Mouse (Mus musculus): ENCODE measurements around the gene Xntrpc. TPM values are rescaled to one million over a fixed set of nuclear protein-coding genes. Genes with fewer than 3 reads are reported as not detected.
A peak's percentile ranks its signal among the peaks of the same experiment; 100 is the strongest.

Gene Xntrpc
- polyA plus RNA-seq, 1 experiment from 2014 or later = 1.8 TPM

DNA sequence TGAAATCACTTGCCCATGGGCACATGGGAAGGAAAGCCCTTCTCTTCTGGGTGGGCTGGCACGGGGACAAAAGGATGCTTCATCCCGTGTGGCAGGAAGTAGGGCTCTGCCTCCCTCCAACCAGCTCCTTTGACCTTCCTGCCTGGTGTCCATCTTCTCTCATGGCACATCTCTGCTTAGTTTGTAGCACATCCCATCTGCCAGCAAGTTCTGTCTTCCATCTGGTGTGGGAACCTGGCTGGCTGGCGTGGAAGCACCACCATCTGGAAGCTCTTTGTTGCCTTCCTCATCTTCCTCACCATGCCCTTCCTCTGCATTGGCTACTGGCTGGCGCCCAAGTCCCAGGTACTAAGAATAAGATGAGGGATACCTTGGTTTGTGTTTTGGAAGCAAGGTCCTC is 21.8 kb downstream of the Xntrpc start:
- 93% methylated on average over 4 of the region's 4 CpGs for WGBS
- no peaks in the 10 kb centered on the region for H3K4me1 ChIP-seq
- peaks cover 80% of the 10 kb centered on the region for H3K36me3 ChIP-seq
- DNase-seq (ENCODE audit: low spot score) = no peak
- H3K27ac ChIP-seq (replicated peaks) = no peak overlapping the region
- H3K27me3 ChIP-seq (ENCODE audit: low read depth, poor library complexity, severe bottlenecking) = no peaks in the 10 kb centered on the region
- H3K9me3 ChIP-seq (replicated peaks) = no peaks in the 10 kb centered on the region
- H3K4me3 ChIP-seq = no peak overlapping the region

DNA sequence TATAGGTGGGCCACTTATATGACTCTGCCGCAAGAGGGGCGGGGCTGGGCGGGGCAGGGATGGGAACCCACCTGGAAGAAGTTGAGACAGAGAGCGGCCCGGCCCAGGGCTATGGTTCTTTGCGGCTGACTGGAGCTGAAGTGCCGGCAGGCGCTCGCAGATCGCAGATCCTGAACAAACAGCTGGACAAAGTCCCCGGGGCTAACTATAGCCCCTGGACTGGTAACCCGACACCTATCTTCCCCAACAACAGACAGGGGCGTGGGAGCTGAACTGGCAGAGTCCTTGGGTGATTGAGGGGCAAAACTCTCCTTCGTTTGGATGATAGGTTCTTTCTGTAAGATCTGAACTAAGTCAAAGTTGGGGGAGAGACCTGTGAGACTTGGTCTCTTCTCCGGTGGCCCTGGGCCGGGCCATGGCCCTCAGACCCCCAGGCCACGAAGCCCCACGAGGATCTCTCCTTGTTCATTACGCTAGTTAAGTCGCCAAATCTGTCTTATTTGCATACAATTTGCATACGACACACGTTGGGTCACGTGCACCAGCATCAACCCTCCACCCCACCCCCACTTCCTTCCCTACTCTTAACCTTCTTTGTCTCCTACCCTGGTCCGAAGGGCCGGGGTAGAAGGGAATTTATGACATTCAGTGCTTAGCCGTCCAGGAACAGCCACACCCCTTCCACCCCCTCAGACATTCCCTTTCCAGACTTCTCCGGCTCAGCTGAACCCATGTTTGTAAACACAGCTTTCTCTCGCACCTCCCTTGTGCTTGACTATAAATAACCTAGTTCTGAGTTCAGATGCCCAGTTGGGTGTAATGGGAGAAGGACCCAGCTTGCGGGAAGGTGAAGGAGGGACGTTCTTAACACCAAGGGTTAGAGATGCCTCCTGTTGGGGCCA is 34.5 kb downstream of the Xntrpc start:
- H3K27ac ChIP-seq (replicated peaks) = peak overlapping the region; percentile 76
- peaks cover 40% of the 10 kb centered on the region for H3K4me1 ChIP-seq
- peaks cover 18% of the 10 kb centered on the region for H3K27me3 ChIP-seq (ENCODE audit: low read depth, poor library complexity, severe bottlenecking)
- peaks cover 7% of the 10 kb centered on the region; the same call in 1 of the 2 replicates for H3K36me3 ChIP-seq
- no peaks in the 10 kb centered on the region for H3K9me3 ChIP-seq (replicated peaks)
- DNase-seq (ENCODE audit: low spot score) = peak; percentile 53
- peak overlapping the region; percentile 47 for H3K4me3 ChIP-seq
- WGBS = 4% methylated on average over 30 of the region's 30 CpGs

- Histone ChIP-seq H3K27ac (replicated peaks) (peak overlapping the region; percentile 76), H3K27me3 (ENCODE audit: low read depth, poor library complexity, severe bottlenecking) (peaks cover 21% of the 10 kb centered on the region), H3K9me3 (replicated peaks) (no peaks in the 10 kb centered on the region), H3K4me1 (peaks cover 40% of the 10 kb centered on the region), H3K4me3 (no peak overlapping the region), H3K36me3 (peaks cover 6% of the 10 kb centered on the region; the same call in 1 of the 2 replicates)
- 61% methylated on average over 5 of the region's 5 CpGs for WGBS
- DNase-seq (ENCODE audit: low spot score) = no peak
Observed at GRCm38 (mm10) chr7:102100868-102101267, 35.4 kb downstream of the Xntrpc start.

- Histone ChIP-seq H3K9me3 (replicated peaks) (no peaks in the 10 kb centered on the region), H3K4me3 (no peak within 1 kb of the TSS; the same call in 1 of the 2 replicates), H3K27ac (replicated peaks) (peak within 1 kb of the TSS; percentile 76), H3K27me3 (ENCODE audit: low read depth, poor library complexity, severe bottlenecking) (peaks cover 23% of the 10 kb centered on the region), H3K4me1 (peaks cover 41% of the 10 kb centered on the region), H3K36me3 (0 out of 2 replicates have a peak, but pooled peaks cover 4% of the 10 kb centered on the region)
- DNase-seq (ENCODE audit: low spot score) = no peak
- WGBS = 48% methylated on average over 5 of the region's 5 CpGs
Observed at GRCm38 (mm10) chr7:102101487-102101886, 36.0 kb downstream of the Xntrpc start, which contains the start of gene Art1. Gene Art1 (plus strand): TSS chr7:102101743.

- no peak overlapping the region for H3K27ac ChIP-seq (replicated peaks)
- H3K4me3 ChIP-seq = no peak overlapping the region
- 0 out of 2 replicates have a peak, but pooled peaks cover under 1% of the 10 kb centered on the region for H3K36me3 ChIP-seq
- no peaks in the 10 kb centered on the region for H3K9me3 ChIP-seq (replicated peaks)
- DNase-seq (ENCODE audit: low spot score) = no peak
- WGBS = 47% methylated on average over 8 of the region's 8 CpGs
- H3K4me1 ChIP-seq = peaks cover 48% of the 10 kb centered on the region
- peaks cover 26% of the 10 kb centered on the region for H3K27me3 ChIP-seq (ENCODE audit: low read depth, poor library complexity, severe bottlenecking)
Observed at GRCm38 (mm10) chr7:102102241-102102640, 36.7 kb downstream of the Xntrpc start.

DNA sequence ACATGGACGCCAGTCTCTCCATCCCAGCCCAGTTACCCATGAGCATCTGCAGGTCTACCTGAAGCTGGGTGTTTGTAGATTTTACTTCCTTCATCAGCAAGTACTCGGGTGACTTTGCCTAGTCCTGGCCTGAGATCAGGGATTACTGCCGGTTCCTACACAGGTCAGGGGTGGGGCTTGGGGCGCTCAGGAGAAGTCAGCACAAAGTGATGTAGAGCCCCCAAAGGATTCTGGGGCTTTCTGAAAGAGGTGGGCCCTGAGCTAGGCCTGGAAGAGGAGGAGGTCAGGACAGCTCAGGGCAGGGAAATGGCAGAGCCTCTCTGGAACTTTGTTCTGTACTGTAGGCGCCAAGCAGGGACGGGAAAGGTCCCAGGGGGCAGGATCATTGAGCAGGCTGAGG is 37.2 kb downstream of the Xntrpc start:
- no peak overlapping the region for H3K27ac ChIP-seq (replicated peaks)
- H3K36me3 ChIP-seq = no peaks in the 10 kb centered on the region
- DNase-seq (ENCODE audit: low spot score) = no peak
- WGBS = 45% methylated on average over 6 of the region's 6 CpGs
- H3K9me3 ChIP-seq (replicated peaks) = no peaks in the 10 kb centered on the region
- H3K27me3 ChIP-seq (ENCODE audit: low read depth, poor library complexity, severe bottlenecking) = peaks cover 29% of the 10 kb centered on the region
- peaks cover 49% of the 10 kb centered on the region for H3K4me1 ChIP-seq
- no peak overlapping the region for H3K4me3 ChIP-seq

DNA sequence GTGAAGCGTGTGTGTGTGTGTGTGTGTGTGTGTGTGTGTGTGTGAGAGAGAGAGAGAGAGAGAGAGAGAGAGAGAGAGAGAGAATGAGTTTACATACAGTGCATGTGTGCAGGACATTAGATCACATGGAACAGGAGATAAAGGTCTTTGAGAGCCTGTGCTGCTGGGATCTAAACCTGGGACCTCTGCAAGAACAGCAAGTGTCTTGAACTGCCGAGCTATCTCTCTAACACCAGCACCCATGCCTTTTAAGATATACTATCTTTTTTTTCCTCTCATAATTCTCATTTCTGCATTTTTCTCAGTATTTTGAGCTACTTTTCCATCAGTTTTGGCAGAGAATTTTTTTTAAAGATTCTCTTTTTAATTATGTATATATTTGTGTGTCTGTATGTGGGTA is 38.0 kb downstream of the Xntrpc start:
- WGBS = 85% methylated on average over 2 of the region's 2 CpGs
- Histone ChIP-seq H3K36me3 (no peaks in the 10 kb centered on the region), H3K4me1 (peaks cover 49% of the 10 kb centered on the region), H3K9me3 (replicated peaks) (no peaks in the 10 kb centered on the region), H3K27me3 (ENCODE audit: low read depth, poor library complexity, severe bottlenecking) (peaks cover 28% of the 10 kb centered on the region), H3K27ac (replicated peaks) (no peak overlapping the region), H3K4me3 (no peak overlapping the region)
- DNase-seq (ENCODE audit: low spot score) = no peak

DNA sequence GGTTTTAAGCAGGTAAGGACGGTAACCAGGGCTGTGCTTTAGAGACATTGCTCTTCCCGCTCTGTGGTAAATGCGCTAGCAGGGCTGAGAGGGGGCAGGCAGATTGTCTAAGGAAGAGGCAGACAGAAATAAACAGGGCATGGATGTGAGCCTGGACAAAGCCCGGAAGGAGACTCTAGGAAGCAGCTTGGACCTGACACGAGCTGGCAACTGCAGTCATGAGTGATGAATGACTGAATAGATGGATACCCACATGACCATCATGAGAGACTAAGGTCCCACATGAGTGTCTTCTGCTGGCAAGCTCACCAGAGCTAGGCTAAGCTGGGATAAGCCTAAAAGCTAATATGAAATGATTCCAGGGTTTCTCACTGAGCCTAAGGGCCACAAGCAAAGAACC is 38.6 kb downstream of the Xntrpc start:
- DNase-seq (ENCODE audit: low spot score) = no peak
- Histone ChIP-seq H3K27ac (replicated peaks) (no peak overlapping the region), H3K9me3 (replicated peaks) (no peaks in the 10 kb centered on the region), H3K4me3 (no peak overlapping the region), H3K36me3 (no peaks in the 10 kb centered on the region), H3K27me3 (ENCODE audit: low read depth, poor library complexity, severe bottlenecking) (peaks cover 22% of the 10 kb centered on the region), H3K4me1 (peaks cover 47% of the 10 kb centered on the region)
- 77% methylated on average over 5 of the region's 5 CpGs for WGBS

GRCm38 (mm10) chr7:102106700-102107141 is 41.2 kb downstream of the Xntrpc start:
- H3K9me3 ChIP-seq (replicated peaks) = no peaks in the 10 kb centered on the region
- H3K27ac ChIP-seq (replicated peaks) = peak overlapping the region; percentile 72
- DNase-seq (ENCODE audit: low spot score) = peak; percentile 43
- H3K4me3 ChIP-seq = peak overlapping the region; percentile 43
- H3K27me3 ChIP-seq (ENCODE audit: low read depth, poor library complexity, severe bottlenecking) = 0 out of 2 replicates have a peak, but pooled peaks cover 16% of the 10 kb centered on the region
- H3K36me3 ChIP-seq = no peaks in the 10 kb centered on the region
- WGBS = 19% methylated on average over 23 of the region's 23 CpGs
- H3K4me1 ChIP-seq = peaks cover 22% of the 10 kb centered on the region

GRCm38 (mm10) chr7:102108206-102108605 is 42.7 kb downstream of the Xntrpc start:
- WGBS = 84% methylated on average over 1 of the region's 1 CpGs
- no peak overlapping the region for H3K4me3 ChIP-seq
- H3K4me1 ChIP-seq = peaks cover 9% of the 10 kb centered on the region
- H3K9me3 ChIP-seq (replicated peaks) = no peaks in the 10 kb centered on the region
- no peaks in the 10 kb centered on the region for H3K36me3 ChIP-seq
- no peak for DNase-seq (ENCODE audit: low spot score)
- H3K27me3 ChIP-seq (ENCODE audit: low read depth, poor library complexity, severe bottlenecking) = 0 out of 2 replicates have a peak, but pooled peaks cover 11% of the 10 kb centered on the region
- no peak overlapping the region for H3K27ac ChIP-seq (replicated peaks)

DNA sequence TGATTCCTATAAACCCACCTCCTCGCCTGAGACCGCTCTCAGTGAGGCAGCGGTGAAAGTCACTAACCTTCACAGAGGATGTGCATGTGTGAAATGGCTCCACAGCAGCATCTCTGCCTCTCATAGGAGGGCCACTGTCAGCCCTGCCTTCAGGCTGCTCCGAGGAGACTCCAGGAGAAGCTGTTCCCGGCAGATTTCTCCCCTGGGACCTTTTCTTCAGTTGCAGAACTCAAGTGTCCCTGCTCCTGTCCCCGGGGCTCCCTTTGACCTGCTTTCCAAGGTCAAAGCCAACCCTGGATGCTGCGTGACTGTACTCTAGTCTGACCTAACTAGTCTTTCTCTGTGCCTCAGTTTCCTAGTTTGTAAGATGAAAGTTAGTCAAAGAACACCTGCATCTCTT is 43.7 kb downstream of the Xntrpc start, which contains the start of gene Art5:
TSS of gene Art5 (minus strand) at position 319 of the 400 bp plus-strand sequence.
- peaks cover 9% of the 10 kb centered on the region for H3K4me1 ChIP-seq
- no peak within 1 kb of the TSS for H3K27ac ChIP-seq (replicated peaks)
- DNase-seq (ENCODE audit: low spot score) = no peak
- no peaks in the 10 kb centered on the region for H3K36me3 ChIP-seq
- H3K9me3 ChIP-seq (replicated peaks) = no peaks in the 10 kb centered on the region
- no peak within 1 kb of the TSS for H3K4me3 ChIP-seq
- WGBS = 84% methylated on average over 7 of the region's 7 CpGs
- 0 out of 2 replicates have a peak, but pooled peaks cover 11% of the 10 kb centered on the region for H3K27me3 ChIP-seq (ENCODE audit: low read depth, poor library complexity, severe bottlenecking)

GRCm38 (mm10) chr7:102109746-102110145 is 44.2 kb downstream of the Xntrpc start:
- no peak overlapping the region for H3K27ac ChIP-seq (replicated peaks)
- no peak overlapping the region for H3K4me3 ChIP-seq
- no peaks in the 10 kb centered on the region for H3K9me3 ChIP-seq (replicated peaks)
- H3K4me1 ChIP-seq = peaks cover 9% of the 10 kb centered on the region
- DNase-seq (ENCODE audit: low spot score) = no peak
- WGBS = 82% methylated on average over 4 of the region's 4 CpGs
- no peaks in the 10 kb centered on the region for H3K36me3 ChIP-seq
- H3K27me3 ChIP-seq (ENCODE audit: low read depth, poor library complexity, severe bottlenecking) = 0 out of 2 replicates have a peak, but pooled peaks cover 11% of the 10 kb centered on the region
